Mouse (Mus musculus) thymus, adult 2 months (tissue): ENCODE results near the gene Tmem216.

Experiments
- CTCF ChIP-seq: fragments of 200-500 bp; IDR thresholded peaks from 2 replicates; pipeline ENCODE4 v1.5.1; 2012; ENCODE audit warnings: mild to moderate bottlenecking, control low read depth, low read length, moderate library complexity, borderline replicate concordance; ENCODE audit not compliant: control insufficient read depth, poor library complexity, insufficient read depth; ENCODE audit errors: extremely low read depth
- POLR2A ChIP-seq: fragments of 200-500 bp; IDR thresholded peaks from 2 replicates; pipeline ENCODE4 v1.6.1; 2012; ENCODE audit warnings: mild to moderate bottlenecking, low read length, control low read depth, moderate library complexity; ENCODE audit not compliant: control insufficient read depth, poor library complexity, insufficient read depth; ENCODE audit errors: extremely low read depth

- TF ChIP-seq CTCF (no peak), POLR2A (no peak)
Measured at GRCm38 (mm10) chr19:10557001-10557400, 963 bp upstream of the Tmem216 start.
